Mouse (Mus musculus) limb, embryonic 10.5 days (tissue): ENCODE data around the gene Fam166b. TPM values are rescaled to one million over a fixed set of nuclear protein-coding genes. Genes with fewer than 3 reads are reported as not detected.

Source experiments
- DNase-seq: peaks from one replicate; pipeline ENCODE4 v3.0.0-alpha.2; 2017; ENCODE audit warnings: low spot score
- H3K27ac ChIP-seq: fragments of 300-500 bp; sonication (generic); 2 replicates; pipeline ENCODE4 v1.5.1; 2016; ENCODE audit warnings: mild to moderate bottlenecking
- H3K27me3 ChIP-seq: fragments of 300-500 bp; sonication (generic); 2 replicates; pipeline ENCODE4 v1.6.1; 2016; ENCODE audit warnings: low read depth, mild to moderate bottlenecking; ENCODE audit not compliant: poor library complexity, severe bottlenecking
- H3K36me3 ChIP-seq: fragments of 300-500 bp; sonication (generic); 2 replicates; pipeline ENCODE4 v1.6.1; 2016; ENCODE audit warnings: mild to moderate bottlenecking, moderate library complexity
- H3K4me1 ChIP-seq: fragments of 300-500 bp; sonication (generic); 2 replicates; pipeline ENCODE4 v1.6.1; 2016
- H3K4me3 ChIP-seq: fragments of 300-500 bp; sonication (generic); 2 replicates; pipeline ENCODE4 v1.5.1; 2016; ENCODE audit warnings: mild to moderate bottlenecking, moderate library complexity
- H3K9me3 ChIP-seq: fragments of 300-500 bp; sonication (generic); replicated peaks from 2 replicates; pipeline ENCODE4 v1.6.1; 2016; ENCODE audit warnings: mild to moderate bottlenecking
- WGBS: fragments of 180-500 bp; shearing (Covaris S2); methylation state at CpG from one replicate; pipeline ENCODE4 v1.1.7; 2016; 5-methylcytosine and 5-hydroxymethylcytosine counted together
- polyA plus RNA-seq: library from polyadenylated mRNA; unstranded; fragments of >200 nt; fragmentation: Nextera tagmentation; extraction: Ambion mirVana; gene quantifications from 2 replicates; pipeline ENCODE4 v1.2.1, GENCODE M21; 2016

The Fam166b gene
- polyA plus RNA-seq, 1 experiment from 2014 or later = 0.18 TPM

DNA sequence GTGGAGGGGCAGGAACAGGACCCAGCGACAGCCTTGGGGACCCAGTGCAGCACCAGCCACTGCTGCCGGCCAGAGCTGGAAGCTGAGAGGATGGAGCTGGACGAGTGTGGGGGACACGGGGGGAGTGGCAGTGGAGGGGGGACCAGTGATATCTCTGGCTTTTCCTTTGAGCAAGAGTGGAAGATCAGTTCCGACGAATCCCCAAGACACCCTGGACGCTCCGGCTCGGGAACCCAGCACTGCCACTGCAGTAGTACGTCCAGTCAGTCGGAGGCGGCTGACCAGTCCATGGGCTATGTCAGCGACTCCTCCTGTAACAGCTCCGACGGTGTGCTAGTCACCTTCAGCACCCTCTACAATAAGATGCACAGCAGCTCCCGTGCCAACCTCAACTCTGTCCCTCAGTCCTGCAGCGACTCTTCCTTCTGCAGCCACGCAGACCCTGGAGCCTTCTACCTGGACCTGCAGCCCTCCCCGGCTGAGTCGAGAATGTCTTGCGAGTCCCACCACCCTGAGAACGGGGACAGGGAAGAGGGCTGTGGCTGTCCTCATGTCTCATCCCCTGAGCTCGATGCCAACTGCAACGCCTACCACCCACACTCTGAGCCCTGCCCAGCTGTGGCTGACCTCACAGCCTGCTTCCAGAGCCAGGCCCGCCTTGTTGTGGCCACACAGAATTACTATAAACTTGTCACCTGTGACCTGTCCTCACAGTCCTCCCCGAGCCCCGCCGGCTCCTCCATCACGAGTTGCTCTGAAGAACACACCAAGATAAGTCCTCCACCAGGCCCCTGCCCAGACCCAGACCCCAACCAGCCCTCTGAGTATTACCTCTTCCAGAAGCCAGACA, 13.5 kb downstream of the Fam166b start:
- 93% methylated on average over 29 of the region's 29 CpGs for WGBS
- H3K9me3 ChIP-seq = no peaks in the 10 kb centered on the region
- H3K4me1 ChIP-seq = peaks cover 10% of the 10 kb centered on the region; the same call in 1 of the 2 replicates
- DNase-seq = no peak
- H3K4me3 ChIP-seq = no peak overlapping the region
- H3K27me3 ChIP-seq = no peaks in the 10 kb centered on the region
- peaks cover 27% of the 10 kb centered on the region for H3K36me3 ChIP-seq
- no peak overlapping the region for H3K27ac ChIP-seq

DNA sequence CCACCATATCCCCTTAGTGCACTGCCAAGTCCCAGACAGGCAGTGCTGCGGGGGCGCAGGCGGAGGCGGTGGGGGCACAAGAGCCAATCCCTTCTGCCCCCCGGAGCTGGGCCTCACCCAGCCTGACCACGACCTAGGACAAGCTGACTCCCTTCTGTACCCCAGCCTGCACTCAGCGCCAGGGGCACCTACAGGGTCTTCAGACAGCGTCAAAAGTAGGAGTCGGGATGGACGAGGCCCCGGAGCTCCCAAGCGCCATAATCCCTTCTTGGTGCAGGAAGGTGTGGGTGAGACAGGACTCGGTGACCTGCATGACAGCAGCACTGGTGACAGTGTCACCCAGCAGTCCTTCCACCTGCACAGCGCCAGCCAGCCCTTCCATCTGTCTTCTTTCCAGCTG, 14.2 kb downstream of the Fam166b start:
- Histone ChIP-seq H3K36me3 (peaks cover 27% of the 10 kb centered on the region), H3K27ac (no peak overlapping the region), H3K27me3 (no peaks in the 10 kb centered on the region), H3K4me3 (no peak overlapping the region), H3K4me1 (0 out of 2 replicates have a peak, but pooled peaks cover 4% of the 10 kb centered on the region), H3K9me3 (no peaks in the 10 kb centered on the region)
- DNase-seq = no peak
- WGBS = 90% methylated on average over 14 of the region's 14 CpGs

DNA sequence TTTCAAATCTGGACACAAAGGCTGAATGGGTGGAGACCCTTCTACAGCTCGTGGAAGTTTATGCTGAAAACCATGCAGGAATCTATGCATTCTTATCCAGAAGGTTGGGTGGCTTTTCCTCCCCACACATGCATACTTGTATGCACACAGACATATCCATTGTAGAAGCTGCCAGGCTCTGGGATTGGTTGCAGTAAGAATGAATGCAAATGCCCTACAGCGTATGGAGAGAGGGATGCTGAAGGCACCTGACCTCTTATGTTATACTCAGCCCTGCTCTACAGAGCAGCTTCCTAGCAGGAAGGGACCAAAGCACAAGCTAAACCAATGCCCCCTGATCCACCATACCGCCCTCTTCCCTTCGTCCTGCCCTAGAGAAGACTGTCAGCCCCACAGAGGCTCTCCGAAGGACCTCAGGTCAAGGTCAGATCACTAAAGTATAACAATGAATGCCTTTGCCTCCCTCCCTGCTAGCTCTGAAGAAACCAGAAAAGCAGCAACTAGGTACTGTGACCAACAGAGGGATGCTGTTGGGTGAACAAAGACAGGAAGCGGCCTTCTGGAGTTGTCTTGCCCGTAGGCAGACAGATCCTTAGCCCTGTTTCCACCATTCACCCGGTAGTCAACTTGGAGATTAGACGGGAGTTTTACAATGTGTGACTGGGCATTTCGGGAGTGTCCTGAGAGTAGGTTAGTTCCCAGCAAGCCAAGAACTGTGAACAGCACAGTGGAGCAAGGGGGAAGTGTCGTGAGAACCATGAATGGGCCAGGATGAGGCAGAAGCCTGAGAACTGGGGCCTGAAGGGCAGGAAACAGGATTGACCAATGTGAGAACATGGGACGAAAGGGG, 21.6 kb downstream of the Fam166b start:
- WGBS = 78% methylated on average over 12 of the region's 12 CpGs
- H3K9me3 ChIP-seq = no peaks in the 10 kb centered on the region
- H3K27ac ChIP-seq = peak overlapping the region; percentile 82; the same call in 1 of the 2 replicates
- peaks cover 25% of the 10 kb centered on the region for H3K4me1 ChIP-seq
- peak overlapping the region; percentile 58 for H3K4me3 ChIP-seq
- no peaks in the 10 kb centered on the region for H3K36me3 ChIP-seq
- no peak for DNase-seq
- H3K27me3 ChIP-seq = no peaks in the 10 kb centered on the region

DNA sequence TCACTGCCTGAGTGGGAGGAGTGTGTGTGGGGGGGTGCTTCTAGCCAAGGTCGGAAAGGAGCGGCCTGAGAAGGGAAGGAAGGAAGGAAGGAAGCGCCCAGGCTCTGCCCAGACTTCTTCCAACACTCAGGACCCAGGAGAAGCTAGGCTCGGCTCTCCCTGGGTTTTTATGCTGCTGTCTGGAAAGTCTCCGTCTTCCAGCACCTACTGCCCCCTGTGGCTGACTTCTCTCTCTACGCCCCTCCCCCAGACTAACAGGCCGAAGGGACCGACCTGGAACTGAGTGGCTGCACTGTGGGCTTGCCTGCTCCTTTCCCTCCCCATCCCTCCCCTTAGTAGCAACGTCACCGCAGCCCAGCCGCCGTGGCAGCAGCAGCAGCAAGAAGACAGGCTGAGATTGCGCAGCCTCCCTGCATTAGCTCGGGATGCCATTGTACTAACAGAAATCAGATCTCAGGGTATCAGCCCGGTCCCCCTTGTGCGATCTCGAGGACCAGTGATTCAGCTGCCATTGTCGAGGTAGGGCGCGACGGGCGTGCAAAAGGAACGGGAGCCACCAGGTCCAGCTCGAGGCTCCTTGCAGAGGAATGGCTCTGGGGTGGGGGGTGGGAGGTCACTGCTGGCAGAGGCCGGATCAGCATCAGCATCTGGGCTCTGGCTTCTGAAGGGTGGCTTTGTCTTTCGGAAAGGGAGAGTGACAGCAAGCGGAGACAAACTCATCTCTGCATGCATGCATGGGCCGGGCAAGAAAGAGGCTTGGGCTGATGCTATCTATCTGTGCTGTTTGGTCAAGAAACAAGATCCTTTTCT, 22.6 kb downstream of the Fam166b start:
- Histone ChIP-seq H3K27me3 (no peaks in the 10 kb centered on the region), H3K4me3 (peak overlapping the region; percentile 58), H3K27ac (peak overlapping the region; percentile 82), H3K4me1 (peaks cover 33% of the 10 kb centered on the region), H3K9me3 (no peaks in the 10 kb centered on the region), H3K36me3 (no peaks in the 10 kb centered on the region)
- peak; percentile 81 for DNase-seq
- WGBS = 1% methylated on average over 28 of the region's 28 CpGs

DNA sequence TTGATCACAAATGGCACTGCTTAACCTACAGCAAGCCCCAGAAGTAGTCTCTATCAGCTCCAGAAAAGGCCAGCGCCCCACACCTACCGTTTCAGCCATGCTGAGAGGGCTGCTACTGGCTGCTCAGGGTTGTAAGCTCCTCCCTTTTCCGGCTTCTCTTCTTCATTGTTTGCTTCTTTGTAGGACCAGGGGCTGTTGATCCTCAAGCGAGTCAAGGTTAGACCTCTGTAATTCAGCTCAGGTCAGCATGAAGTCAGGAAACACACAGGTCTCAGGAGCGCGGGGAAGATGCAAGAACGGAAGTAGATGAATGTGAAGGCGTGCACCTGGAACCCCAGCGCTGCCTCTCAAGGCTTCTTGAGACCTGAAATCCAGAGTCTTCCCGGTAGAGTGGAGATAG, 24.2 kb downstream of the Fam166b start:
- peaks cover 50% of the 10 kb centered on the region for H3K4me1 ChIP-seq
- DNase-seq = no peak
- no peaks in the 10 kb centered on the region for H3K36me3 ChIP-seq
- no peaks in the 10 kb centered on the region for H3K9me3 ChIP-seq
- 91% methylated on average over 10 of the region's 10 CpGs for WGBS
- H3K4me3 ChIP-seq = no peak overlapping the region
- no peak overlapping the region for H3K27ac ChIP-seq
- no peaks in the 10 kb centered on the region for H3K27me3 ChIP-seq

DNA sequence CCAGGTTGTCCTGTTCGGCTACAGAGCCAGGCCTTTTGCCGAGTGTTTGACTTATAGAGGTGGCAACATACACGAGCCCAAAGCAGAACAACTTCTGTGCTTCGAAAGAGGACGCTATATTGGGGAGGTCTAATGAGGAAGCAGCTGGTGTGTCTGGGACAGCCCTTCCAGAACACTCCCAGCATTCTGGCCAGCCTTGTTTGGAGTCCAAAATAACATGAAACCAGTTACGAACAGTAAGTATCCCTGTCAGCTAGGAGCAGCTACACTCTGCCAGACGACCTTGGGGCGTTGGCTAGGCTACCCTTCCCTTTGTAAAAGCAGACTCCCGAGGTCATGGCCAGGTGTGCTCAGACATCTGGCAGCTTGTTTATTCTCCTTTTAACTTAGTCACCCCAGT, 26.7 kb downstream of the Fam166b start:
- H3K27ac ChIP-seq = no peak overlapping the region; the same call in 1 of the 2 replicates
- 80% methylated on average over 9 of the region's 9 CpGs for WGBS
- H3K4me3 ChIP-seq = no peak overlapping the region
- no peaks in the 10 kb centered on the region for H3K27me3 ChIP-seq
- no peaks in the 10 kb centered on the region for H3K36me3 ChIP-seq
- no peaks in the 10 kb centered on the region for H3K9me3 ChIP-seq
- DNase-seq = no peak
- H3K4me1 ChIP-seq = peaks cover 64% of the 10 kb centered on the region

DNA sequence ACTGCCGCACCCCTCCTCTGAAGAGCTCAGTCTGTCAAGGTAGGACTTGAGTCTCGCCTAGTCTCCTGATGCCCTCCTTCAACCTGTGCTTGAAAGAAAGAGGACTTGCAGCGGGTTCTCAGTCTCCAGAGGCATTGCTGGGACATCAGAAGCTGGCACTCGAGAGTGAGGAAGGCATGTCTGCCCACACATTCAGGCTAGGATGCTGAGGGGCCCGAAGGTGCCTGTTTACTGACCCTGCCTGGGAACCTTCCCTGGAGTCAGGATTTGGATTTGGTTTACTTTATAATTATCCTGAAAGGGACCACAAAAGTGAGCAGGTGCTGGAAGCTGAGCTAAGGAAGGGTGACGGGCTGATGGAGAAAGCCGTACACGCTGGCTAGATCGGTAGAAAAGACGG, 27.4 kb downstream of the Fam166b start:
- peaks cover 57% of the 10 kb centered on the region for H3K4me1 ChIP-seq
- no peak for DNase-seq
- H3K4me3 ChIP-seq = 0 out of 2 replicates have a peak overlapping the region, but pooled peaks have one; percentile 2
- no peaks in the 10 kb centered on the region for H3K36me3 ChIP-seq
- no peaks in the 10 kb centered on the region for H3K27me3 ChIP-seq
- no peaks in the 10 kb centered on the region for H3K9me3 ChIP-seq
- WGBS = 88% methylated on average over 10 of the region's 10 CpGs
- 0 out of 2 replicates have a peak overlapping the region, but pooled peaks have one; percentile 61 for H3K27ac ChIP-seq

DNA sequence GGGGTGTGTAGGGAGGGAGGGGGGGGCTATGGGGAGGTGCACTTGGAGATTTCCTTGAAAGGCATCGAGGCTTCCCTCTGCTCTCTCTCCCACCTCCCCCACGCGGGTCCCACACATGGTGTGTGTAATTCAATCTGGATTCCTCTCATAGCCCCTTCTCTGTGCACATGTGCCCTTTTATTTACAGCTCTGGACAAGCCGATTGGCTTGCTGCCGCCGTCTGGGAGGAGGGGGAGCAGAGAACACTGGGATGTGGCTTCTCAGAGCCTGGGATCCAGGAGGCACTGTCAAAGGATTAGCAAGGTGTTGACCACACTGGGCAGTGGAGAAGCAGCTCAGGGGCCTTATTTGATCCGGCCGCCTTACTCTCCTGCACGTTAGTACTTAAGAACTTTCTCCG, 28.0 kb downstream of the Fam166b start:
- Histone ChIP-seq H3K4me1 (peaks cover 52% of the 10 kb centered on the region), H3K4me3 (0 out of 2 replicates have a peak overlapping the region, but pooled peaks have one; percentile 2), H3K36me3 (no peaks in the 10 kb centered on the region), H3K27me3 (no peaks in the 10 kb centered on the region), H3K27ac (peak overlapping the region; percentile 61; the same call in 1 of the 2 replicates), H3K9me3 (no peaks in the 10 kb centered on the region)
- no peak for DNase-seq
- WGBS = 24% methylated on average over 10 of the region's 10 CpGs

DNA sequence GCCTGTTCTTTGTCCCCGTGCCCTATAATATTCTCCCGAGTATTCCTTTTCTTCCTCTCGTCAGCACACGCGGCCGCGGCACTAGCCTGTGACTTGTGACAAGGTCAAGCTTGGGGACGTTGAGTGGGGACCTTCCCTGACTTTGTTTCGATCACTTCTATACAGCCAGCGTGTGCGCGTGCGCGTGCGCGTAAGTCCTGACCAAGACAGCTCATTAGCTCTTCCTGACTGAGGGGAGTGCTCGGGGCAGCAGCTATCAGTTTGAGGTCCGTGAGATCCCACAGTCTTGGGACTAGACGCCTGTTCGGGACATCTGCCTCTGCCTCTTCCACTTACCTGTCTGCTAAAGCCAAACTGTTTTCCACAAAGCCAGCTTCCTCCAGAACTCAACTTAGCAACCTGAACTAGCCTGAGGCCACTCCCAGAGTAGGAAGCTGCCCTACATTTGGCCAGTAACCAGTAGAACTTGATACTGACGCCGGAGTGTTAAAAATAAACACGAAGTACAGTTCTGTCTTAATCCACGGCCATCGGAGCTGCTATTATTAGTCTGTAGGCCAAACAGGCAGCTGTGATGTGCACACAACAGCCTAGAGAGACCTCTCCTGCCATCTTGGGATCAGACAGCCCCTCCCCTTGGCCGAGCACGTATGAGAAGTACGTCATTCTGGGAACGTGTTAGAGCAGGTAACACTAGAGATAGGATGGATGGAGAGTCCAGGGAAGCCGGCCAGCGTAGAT, 29.4 kb downstream of the Fam166b start:
- H3K27me3 ChIP-seq = no peaks in the 10 kb centered on the region
- H3K9me3 ChIP-seq = no peaks in the 10 kb centered on the region
- H3K36me3 ChIP-seq = no peaks in the 10 kb centered on the region
- peak overlapping the region; percentile 7; the same call in 1 of the 2 replicates for H3K27ac ChIP-seq
- no peak overlapping the region for H3K4me3 ChIP-seq
- peaks cover 49% of the 10 kb centered on the region for H3K4me1 ChIP-seq
- 90% methylated on average over 31 of the region's 31 CpGs for WGBS
- DNase-seq = no peak

DNA sequence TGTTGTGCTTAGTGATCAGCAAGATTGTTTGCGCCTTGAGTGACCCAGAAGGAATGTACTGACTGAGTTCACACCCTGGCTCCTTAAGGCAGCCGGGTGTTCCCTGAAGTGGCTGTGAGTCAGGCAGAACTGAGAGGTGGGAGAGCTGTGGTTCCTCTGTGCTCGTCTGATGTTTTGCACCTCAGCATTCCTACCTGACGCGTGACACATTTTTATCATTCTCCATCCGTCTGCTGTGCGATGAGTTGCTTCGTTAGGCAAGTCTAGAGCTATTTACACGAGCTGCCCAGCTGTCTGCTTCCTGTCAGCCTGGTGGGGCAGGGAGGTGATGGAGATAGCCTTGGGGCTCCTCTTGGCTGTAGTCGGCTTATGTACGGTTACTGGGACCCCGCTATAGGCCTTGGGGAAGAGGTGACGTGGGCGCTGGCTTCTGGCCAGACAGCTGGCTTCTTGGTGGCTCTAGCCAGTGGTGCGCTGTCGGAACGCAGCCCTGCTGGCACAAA, 30.1 kb downstream of the Fam166b start:
- Histone ChIP-seq H3K27ac (peak overlapping the region; percentile 7), H3K27me3 (no peaks in the 10 kb centered on the region), H3K4me1 (peaks cover 54% of the 10 kb centered on the region), H3K36me3 (no peaks in the 10 kb centered on the region), H3K9me3 (no peaks in the 10 kb centered on the region), H3K4me3 (no peak overlapping the region)
- 65% methylated on average over 17 of the region's 17 CpGs for WGBS
- no peak for DNase-seq

DNA sequence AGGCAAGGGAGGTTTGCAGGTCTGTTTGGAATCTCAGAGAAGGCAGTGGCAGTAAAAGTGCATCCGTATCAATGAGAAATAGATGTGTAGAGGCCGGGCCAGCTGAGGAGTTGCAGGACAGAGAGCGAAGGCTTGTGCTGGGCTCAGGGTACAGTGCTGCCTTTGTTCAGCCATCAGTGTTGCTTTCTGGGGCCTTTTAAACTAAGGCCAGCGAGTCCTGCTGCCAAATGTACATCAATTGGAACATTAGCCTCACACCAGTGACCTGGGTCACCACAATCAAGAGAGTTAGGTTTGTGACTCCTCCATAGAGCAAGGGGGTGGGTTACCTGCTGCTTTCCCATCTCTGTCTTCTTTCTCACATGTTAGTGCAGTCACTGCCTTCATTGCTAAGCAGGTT, 30.9 kb downstream of the Fam166b start:
- no peak for DNase-seq
- 78% methylated on average over 4 of the region's 4 CpGs for WGBS
- Histone ChIP-seq H3K4me1 (peaks cover 54% of the 10 kb centered on the region), H3K9me3 (no peaks in the 10 kb centered on the region), H3K4me3 (no peak overlapping the region), H3K27ac (0 out of 2 replicates have a peak overlapping the region, but pooled peaks have one; percentile 20), H3K27me3 (no peaks in the 10 kb centered on the region), H3K36me3 (no peaks in the 10 kb centered on the region)
